Mouse (Mus musculus) CH12.LX (cell line): ENCODE data around the gene Gas7. TPM values are rescaled to one million over a fixed set of nuclear protein-coding genes. Genes with fewer than 3 reads are reported as not detected.

Source experiments
- DNase-seq: peaks from one replicate; pipeline ENCODE4 v3.0.0-alpha.2; 2013; ENCODE audit errors: extremely low read depth
- H3K27ac ChIP-seq: 2 replicates; pipeline ENCODE4 v1.5.1; 2012; ENCODE audit warnings: low read depth, mild to moderate bottlenecking, control low read depth, moderate library complexity; ENCODE audit not compliant: insufficient read depth
- H3K27me3 ChIP-seq: replicated peaks from 2 replicates; pipeline ENCODE3; 2012; ENCODE audit warnings: inconsistent platforms
- H3K36me3 ChIP-seq, 2 experiments: replicated peaks in 1 of 2; 2 replicates each; pipeline versions ENCODE3 to v1.6.1; 2012; ENCODE audit warnings: inconsistent platforms in 1 of 2, low read length in 1 of 2, mild to moderate bottlenecking in 1 of 2, mixed read lengths in 1 of 2, moderate library complexity in 1 of 2; ENCODE audit not compliant: control insufficient read depth in 1 of 2, insufficient read depth in 1 of 2
- H3K4me1 ChIP-seq, 2 experiments: 2 replicates each; pipeline ENCODE4 v1.6.1; 2012; ENCODE audit warnings: inconsistent platforms in 1 of 2, moderate library complexity in 1 of 2; ENCODE audit not compliant: insufficient read depth in 2 of 2, control insufficient read depth in 1 of 2
- H3K4me2 ChIP-seq: 2 replicates; pipeline ENCODE4 v1.6.1; 2012; ENCODE audit warnings: low read depth, mild to moderate bottlenecking, control low read depth; ENCODE audit not compliant: poor library complexity, insufficient read depth, severe bottlenecking
- H3K4me3 ChIP-seq, 3 experiments: fragments of 150-350 bp in 1 of 3; sonication (generic) in 1 of 3; replicated peaks in 1 of 3; 2 replicates each; pipeline versions ENCODE3 to v1.5.1; 2011 to 2012; ENCODE audit warnings: low read depth in 2 of 3, low read length in 2 of 3, mild to moderate bottlenecking in 2 of 3, moderate library complexity in 2 of 3, control low read depth in 1 of 3, improper control_type of control experiment in 1 of 3, inconsistent platforms in 1 of 3, mixed read lengths in 1 of 3; ENCODE audit not compliant: poor library complexity in 1 of 3
- H3K79me2 ChIP-seq: replicated peaks from 2 replicates; pipeline ENCODE4 v1.6.1; 2012; ENCODE audit warnings: mild to moderate bottlenecking, moderate library complexity; ENCODE audit not compliant: control insufficient read depth, poor library complexity, insufficient read depth, severe bottlenecking; ENCODE audit errors: extremely low read depth
- H3K9ac ChIP-seq: 2 replicates; pipeline ENCODE4 v1.6.1; 2012; ENCODE audit warnings: low read depth, mild to moderate bottlenecking, control low read depth, moderate library complexity; ENCODE audit not compliant: insufficient read depth
- H3K9me3 ChIP-seq: replicated peaks from 2 replicates; pipeline ENCODE3; 2012; ENCODE audit warnings: low read length, inconsistent platforms, mixed read lengths
- BHLHE40 ChIP-seq: IDR thresholded peaks from 2 replicates; pipeline ENCODE4 v1.6.1; 2011; ENCODE audit warnings: mild to moderate bottlenecking, low read depth, low read length, improper control_type of control experiment
- CHD1 ChIP-seq: IDR thresholded peaks from 2 replicates; pipeline ENCODE4 v1.6.1; 2012; ENCODE audit warnings: low read depth, low read length, improper control_type of control experiment, inconsistent platforms
- CHD2 ChIP-seq: IDR thresholded peaks from 2 replicates; pipeline ENCODE4 v1.6.1; 2011; ENCODE audit warnings: low read length, improper control_type of control experiment
- CTCF ChIP-seq, 2 experiments: IDR thresholded peaks in 1 of 2; conservative IDR thresholded peaks in 1 of 2; 2 replicates each; pipeline ENCODE4 v1.5.1; 2011 to 2012; ENCODE audit warnings: low read depth in 2 of 2, low read length in 2 of 2, improper control_type of control experiment in 1 of 2, inconsistent platforms in 1 of 2, mild to moderate bottlenecking in 1 of 2, moderate library complexity in 1 of 2
- E2F4 ChIP-seq: IDR thresholded peaks from 2 replicates; pipeline ENCODE4 v1.6.1; 2011; ENCODE audit warnings: low read depth, low read length, improper control_type of control experiment; ENCODE audit not compliant: insufficient replicate concordance
- ELF1 ChIP-seq: IDR thresholded peaks from 2 replicates; pipeline ENCODE4 v1.6.1; 2014; ENCODE audit warnings: low read depth, mild to moderate bottlenecking, inconsistent platforms, low read length, improper control_type of control experiment
- EP300 ChIP-seq: IDR thresholded peaks from 2 replicates; pipeline ENCODE4 v1.6.1; 2011; ENCODE audit warnings: low read length, improper control_type of control experiment
- ETS1 ChIP-seq: conservative IDR thresholded peaks from 2 replicates; pipeline ENCODE4 v1.6.1; 2012; ENCODE audit warnings: low read depth, mild to moderate bottlenecking, inconsistent platforms, low read length, improper control_type of control experiment, moderate library complexity
- GABPA ChIP-seq: IDR thresholded peaks from 2 replicates; pipeline ENCODE4 v1.6.1; 2012; ENCODE audit warnings: low read depth, low read length, improper control_type of control experiment, inconsistent platforms; ENCODE audit not compliant: insufficient replicate concordance
- HCFC1 ChIP-seq: IDR thresholded peaks from 2 replicates; pipeline ENCODE4 v1.6.1; 2012; ENCODE audit warnings: low read depth, mild to moderate bottlenecking, inconsistent platforms, low read length, improper control_type of control experiment
- IRF4 ChIP-seq: IDR thresholded peaks from 2 replicates; pipeline ENCODE4 v1.6.1; 2014; ENCODE audit warnings: low read depth, mild to moderate bottlenecking, inconsistent platforms, low read length, improper control_type of control experiment
- JUN ChIP-seq: IDR thresholded peaks from 2 replicates; pipeline ENCODE4 v1.6.1; 2011; ENCODE audit warnings: low read depth, mild to moderate bottlenecking, low read length, improper control_type of control experiment, moderate library complexity; ENCODE audit not compliant: insufficient read depth
- JUND ChIP-seq: conservative IDR thresholded peaks from 2 replicates; pipeline ENCODE4 v1.6.1; 2011; ENCODE audit warnings: low read depth, low read length, improper control_type of control experiment
- KAT2A ChIP-seq: IDR thresholded peaks from 2 replicates; pipeline ENCODE4 v1.6.1; 2012; ENCODE audit warnings: low read length, improper control_type of control experiment, inconsistent platforms; ENCODE audit not compliant: insufficient replicate concordance
- MAFK ChIP-seq: IDR thresholded peaks from 2 replicates; pipeline ENCODE4 v1.6.1; 2011; ENCODE audit warnings: low read length, improper control_type of control experiment; ENCODE audit not compliant: insufficient replicate concordance
- MAX ChIP-seq: IDR thresholded peaks from 2 replicates; pipeline ENCODE4 v1.6.1; 2011; ENCODE audit warnings: low read length, improper control_type of control experiment
- MAZ ChIP-seq: IDR thresholded peaks from 2 replicates; pipeline ENCODE4 v1.6.1; 2012; ENCODE audit warnings: low read depth, mild to moderate bottlenecking, inconsistent platforms, low read length, improper control_type of control experiment, moderate library complexity
- MEF2A ChIP-seq: IDR thresholded peaks from 2 replicates; pipeline ENCODE4 v1.6.1; 2014; ENCODE audit warnings: low read depth, mild to moderate bottlenecking, inconsistent platforms, low read length, improper control_type of control experiment, borderline replicate concordance
- MXI1 ChIP-seq: IDR thresholded peaks from 2 replicates; pipeline ENCODE4 v1.6.1; 2011; ENCODE audit warnings: mild to moderate bottlenecking, low read depth, low read length, improper control_type of control experiment
- MYC ChIP-seq: IDR thresholded peaks from 2 replicates; pipeline ENCODE4 v1.6.1; 2011; ENCODE audit warnings: low read depth, mild to moderate bottlenecking, improper control_type of control experiment, low read length
- NELFE ChIP-seq: IDR thresholded peaks from 2 replicates; pipeline ENCODE4 v1.6.1; 2011; ENCODE audit warnings: low read depth, low read length, improper control_type of control experiment
- NRF1 ChIP-seq: IDR thresholded peaks from 2 replicates; pipeline ENCODE4 v1.6.1; 2014; ENCODE audit warnings: low read depth, mild to moderate bottlenecking, inconsistent platforms, low read length, improper control_type of control experiment, moderate library complexity
- PAX5 ChIP-seq: IDR thresholded peaks from 2 replicates; pipeline ENCODE4 v1.6.1; 2012; ENCODE audit warnings: low read length, inconsistent platforms, mixed read lengths
- POLR2A ChIP-seq: IDR thresholded peaks from 2 replicates; pipeline ENCODE4 v1.6.1; 2011; ENCODE audit warnings: low read depth, mild to moderate bottlenecking, improper control_type of control experiment, low read length
- POLR2AphosphoS2 ChIP-seq: IDR thresholded peaks from 2 replicates; pipeline ENCODE4 v1.6.1; 2011; ENCODE audit warnings: low read depth, low read length, improper control_type of control experiment
- RAD21 ChIP-seq: IDR thresholded peaks from 2 replicates; pipeline ENCODE4 v1.6.1; 2011; ENCODE audit warnings: low read depth, mild to moderate bottlenecking, low read length, improper control_type of control experiment, moderate library complexity
- RCOR1 ChIP-seq: conservative IDR thresholded peaks from 2 replicates; pipeline ENCODE4 v1.6.1; 2012; ENCODE audit warnings: low read depth, mild to moderate bottlenecking, inconsistent platforms, low read length, improper control_type of control experiment
- SIN3A ChIP-seq: IDR thresholded peaks from 2 replicates; pipeline ENCODE4 v1.6.1; 2012; ENCODE audit warnings: low read length, improper control_type of control experiment, inconsistent platforms
- SMC3 ChIP-seq: IDR thresholded peaks from 2 replicates; pipeline ENCODE4 v1.6.1; 2011; ENCODE audit warnings: low read depth, low read length, improper control_type of control experiment
- TBP ChIP-seq: conservative IDR thresholded peaks from 2 replicates; pipeline ENCODE4 v1.6.1; 2011; ENCODE audit warnings: low read depth, low read length, improper control_type of control experiment
- TCF12 ChIP-seq: IDR thresholded peaks from 2 replicates; pipeline ENCODE4 v1.6.1; 2014; ENCODE audit warnings: low read depth, mild to moderate bottlenecking, inconsistent platforms, low read length, improper control_type of control experiment
- UBTF ChIP-seq: IDR thresholded peaks from 2 replicates; pipeline ENCODE4 v1.6.1; 2012; ENCODE audit warnings: low read depth, mild to moderate bottlenecking, inconsistent platforms, low read length, improper control_type of control experiment, moderate library complexity
- USF1 ChIP-seq: IDR thresholded peaks from 2 replicates; pipeline ENCODE4 v1.6.1; 2014; ENCODE audit warnings: low read depth, mild to moderate bottlenecking, inconsistent platforms, low read length, improper control_type of control experiment
- USF2 ChIP-seq: conservative IDR thresholded peaks from 2 replicates; pipeline ENCODE4 v1.6.1; 2011; ENCODE audit warnings: low read depth, low read length, improper control_type of control experiment
- ZC3H11A ChIP-seq: IDR thresholded peaks from 2 replicates; pipeline ENCODE4 v1.6.1; 2012; ENCODE audit warnings: low read depth, mild to moderate bottlenecking, inconsistent platforms, low read length, improper control_type of control experiment
- ZKSCAN1 ChIP-seq: IDR thresholded peaks from 2 replicates; pipeline ENCODE4 v1.6.1; 2012; ENCODE audit warnings: low read depth, inconsistent platforms, low read length, improper control_type of control experiment, borderline replicate concordance
- ZMIZ1 ChIP-seq: IDR thresholded peaks from 2 replicates; pipeline ENCODE4 v1.6.1; 2012; ENCODE audit warnings: low read depth, mild to moderate bottlenecking, inconsistent platforms, low read length, improper control_type of control experiment
- ZNF384 ChIP-seq: IDR thresholded peaks from 2 replicates; pipeline ENCODE4 v1.6.1; 2012; ENCODE audit warnings: low read depth, low read length, improper control_type of control experiment, inconsistent platforms
- dilution Hi-C: fragments of 300-500 bp; cut with MboI; formaldehyde crosslinking; loops from 2 replicates; pipeline ENCODE4 v1.14.3; 2020; ENCODE audit warnings: low sequenced_read_pairs; ENCODE audit not compliant: extremely low pct_unique_long_range_greater_than_20kb, extremely low pct_ligation_motif_present
- in situ Hi-C: fragments of 300-500 bp; cut with MboI; formaldehyde crosslinking; loops from 3 replicates; pipeline ENCODE4 v1.14.3; 2019; ENCODE audit warnings: low sequenced_read_pairs, low pct_ligation_motif_present, low pct_unique_long_range_greater_than_20kb, mixed read lengths
- polyA plus RNA-seq: library from polyadenylated mRNA; unstranded; fragments of >175 nt; gene quantifications from 2 replicates; pipeline ENCODE4 v1.2.1, GENCODE M21; 2012; ENCODE audit warnings: low read depth; ENCODE audit not compliant: insufficient read length
- total RNA-seq, 2 experiments: library from RNA; depleted of rRNA; stranded (reverse); fragments of 300-350 nt in 1 of 2; fragments of >200 nt in 1 of 2; gene quantifications; 2 replicates each; pipeline ENCODE4 v1.2.3; 2012 to 2014

The Gas7 gene
- total and polyA plus RNA-seq, 3 experiments, result 7.0 to 20.8 (median 7.0) TPM

- peaks cover 36 to 76% of the 10 kb centered on the region in 2 experiments for H3K4me1 ChIP-seq
- H3K79me2 ChIP-seq, result no peaks in the 10 kb centered on the region
- no peak overlapping the region for H3K9ac ChIP-seq
- TF ChIP-seq EP300 (peak; percentile 98), RAD21 (peak; percentile 29), ELF1 (peak; percentile 87), ZKSCAN1 (no peak), MAZ (peak; percentile 90), NELFE (no peak), JUND (peak; percentile 57; the same call in 1 of the 2 replicates), ZNF384 (peak; percentile 88), BHLHE40 (peak; percentile 98), CTCF (conservative IDR thresholded peaks at IDR 0.05 in 1 of 2, IDR thresholded peaks at IDR 0.05 in 1 of 2; ENCODE audit: low read depth in 2 of 2, low read length in 2 of 2) (no peak), SMC3 (peak; percentile 41; the same call in 1 of the 2 replicates), MEF2A (peak; percentile 98), E2F4 (no peak), ZMIZ1 (peak; percentile 67; the same call in 1 of the 2 replicates), MYC (peak; percentile 56), ETS1 (peak; percentile 99), HCFC1 (peak; percentile 48; the same call in 1 of the 2 replicates), USF2 (no peak), MAX (no peak; the same call in 1 of the 2 replicates), POLR2A (0 out of 2 replicates have a peak, but pooled peaks have one; percentile 24), ZC3H11A (no peak; the same call in 1 of the 2 replicates), RCOR1 (peak; percentile 98), TCF12 (peak; percentile 100), KAT2A (0 out of 2 replicates have a peak, but pooled peaks have one; percentile 58), PAX5 (no peak), GABPA (no peak), JUN (peak; percentile 42; the same call in 1 of the 2 replicates), NRF1 (peak; percentile 56; the same call in 1 of the 2 replicates), CHD1 (peak; percentile 23; the same call in 1 of the 2 replicates), SIN3A (peak; percentile 91), CHD2 (peak; percentile 91), MAFK (peak; percentile 88; the same call in 1 of the 2 replicates), USF1 (no peak), IRF4 (peak; percentile 96), TBP (no peak), POLR2AphosphoS2 (no peak), MXI1 (peak; percentile 92), UBTF (no peak)
- H3K36me3 ChIP-seq, result peaks cover 0 to 16% of the 10 kb centered on the region in 2 experiments
- H3K4me2 ChIP-seq, result peak overlapping the region; percentile 21; the same call in 1 of the 2 replicates
- DNase-seq, result peak; percentile 99
- H3K9me3 ChIP-seq, result peaks cover 4% of the 10 kb centered on the region
- in situ Hi-C loops, result no loop called here
- H3K27me3 ChIP-seq, result no peaks in the 10 kb centered on the region
- peak overlapping the region; percentile 90 for H3K27ac ChIP-seq
- H3K4me3 ChIP-seq, result no peak overlapping the region
- dilution Hi-C loops, result no loop called here
These were observed 133.6 kb downstream of the Gas7 start for GRCm38 (mm10) chr11:67588828-67589314.
